Mouse (Mus musculus) 3T3-L1 (cell line): Measurements from ENCODE around the gene Zfp74.
"Not testable (repeated sequence)": the region's sequence is repeated elsewhere in the genome, so short reads cannot be mapped to it uniquely, and the experiment has no call there.

Experiments
- DNase-seq: peaks from one replicate; pipeline ENCODE4 v3.0.0-alpha.2; 2015; ENCODE audit warnings: low read depth, low spot score

Gene Zfp74

GRCm38 (mm10) chr7:29953513-29954401 is at the start of gene Zfp74:
TSS of gene Zfp74 (minus strand) at chr7:29954089.
- peak; percentile 89 for DNase-seq

- no peak for DNase-seq
Observed at GRCm38 (mm10) chr7:30000601-30001000, 46.7 kb upstream of the Zfp74 start.

GRCm38 (mm10) chr7:29995134-29995533 is 41.2 kb upstream of the Zfp74 start:
- DNase-seq: peak; percentile 64

- no peak for DNase-seq
Observed at GRCm38 (mm10) chr7:29993340-29993739, 39.5 kb upstream of the Zfp74 start.

GRCm38 (mm10) chr7:29992698-29993097 is 38.8 kb upstream of the Zfp74 start:
- DNase-seq: no peak

GRCm38 (mm10) chr7:29989031-29989430 is 35.1 kb upstream of the Zfp74 start:
- DNase-seq: no peak

GRCm38 (mm10) chr7:29987551-29987950 is 33.7 kb upstream of the Zfp74 start:
- no peak for DNase-seq

GRCm38 (mm10) chr7:29986101-29986500 is 32.2 kb upstream of the Zfp74 start:
- DNase-seq: no peak

- peak; percentile 92 for DNase-seq
Observed at GRCm38 (mm10) chr7:29983690-29984380, 29.9 kb upstream of the Zfp74 start, which contains the start of gene Zfp568. TSS of gene Zfp568 (plus strand) at chr7:29983955.

GRCm38 (mm10) chr7:29983340-29983689 is 29.4 kb upstream of the Zfp74 start:
- DNase-seq: no peak

- peak; percentile 47 for DNase-seq
Observed at GRCm38 (mm10) chr7:29982931-29983330, 29.0 kb upstream of the Zfp74 start.

GRCm38 (mm10) chr7:29982341-29982740 is 28.5 kb upstream of the Zfp74 start:
- DNase-seq: no peak

- DNase-seq: peak; percentile 25
Observed at GRCm38 (mm10) chr7:29981860-29982259, 28.0 kb upstream of the Zfp74 start.

- DNase-seq: peak; percentile 44
Observed at GRCm38 (mm10) chr7:29981455-29981854, 27.6 kb upstream of the Zfp74 start.

- peak; percentile 43 for DNase-seq
Observed at GRCm38 (mm10) chr7:29980761-29981160, 26.9 kb upstream of the Zfp74 start.

- no peak for DNase-seq
Observed at GRCm38 (mm10) chr7:29970686-29971085, 16.8 kb upstream of the Zfp74 start.

GRCm38 (mm10) chr7:29965115-29965810 is 11.4 kb upstream of the Zfp74 start:
- not testable (repeated sequence) for DNase-seq

GRCm38 (mm10) chr7:29959004-29959403 is 5.1 kb upstream of the Zfp74 start:
- DNase-seq: no peak

GRCm38 (mm10) chr7:29958125-29958724 is 4.3 kb upstream of the Zfp74 start:
- DNase-seq: no peak

GRCm38 (mm10) chr7:29956257-29956656 is 2.4 kb upstream of the Zfp74 start:
- DNase-seq: no peak

GRCm38 (mm10) chr7:29954731-29955130 is 842 bp upstream of the Zfp74 start:
- peak; percentile 67 for DNase-seq

GRCm38 (mm10) chr7:29953086-29953485 is 803 bp downstream of the Zfp74 start:
- DNase-seq: no peak
